Mouse (Mus musculus): Measurements from ENCODE around the gene Spry2. TPM values are rescaled to one million over a fixed set of nuclear protein-coding genes. Genes with fewer than 3 reads are reported as not detected.

The Spry2 gene
- polyA plus RNA-seq, 1 experiment from 2014 or later: 26.4 TPM

- ATAC-seq (ENCODE audit: insufficient read depth, low FRiP score, low TSS enrichment) (no peak), DNase-seq (ENCODE audit: low spot score) (no peak)
- 31% methylated on average over 2 of the region's 2 CpGs for WGBS
- H3K9me3 ChIP-seq (ENCODE audit: control insufficient read depth, low read length): no peaks in the 10 kb centered on the region
- no peak overlapping the region for H3K4me3 ChIP-seq (ENCODE audit: low read depth, low read length)
- no peaks in the 10 kb centered on the region for H3K4me1 ChIP-seq (ENCODE audit: control insufficient read depth, insufficient read depth, low read length)
- no peak overlapping the region for H3K27ac ChIP-seq (ENCODE audit: low read depth, low read length)
- H3K9ac ChIP-seq (ENCODE audit: low read length): no peak overlapping the region
- no peak overlapping the region for H3K4me2 ChIP-seq (ENCODE audit: low read depth)
- H3K27me3 ChIP-seq (ENCODE audit: control insufficient read depth, insufficient read depth, low read length): no peaks in the 10 kb centered on the region
- no peaks in the 10 kb centered on the region for H3K36me3 ChIP-seq (ENCODE audit: control insufficient read depth, insufficient read depth, low read length)
These were observed 36.7 kb downstream of the Spry2 start for GRCm38 (mm10) chr14:105859876-105860275.

DNA sequence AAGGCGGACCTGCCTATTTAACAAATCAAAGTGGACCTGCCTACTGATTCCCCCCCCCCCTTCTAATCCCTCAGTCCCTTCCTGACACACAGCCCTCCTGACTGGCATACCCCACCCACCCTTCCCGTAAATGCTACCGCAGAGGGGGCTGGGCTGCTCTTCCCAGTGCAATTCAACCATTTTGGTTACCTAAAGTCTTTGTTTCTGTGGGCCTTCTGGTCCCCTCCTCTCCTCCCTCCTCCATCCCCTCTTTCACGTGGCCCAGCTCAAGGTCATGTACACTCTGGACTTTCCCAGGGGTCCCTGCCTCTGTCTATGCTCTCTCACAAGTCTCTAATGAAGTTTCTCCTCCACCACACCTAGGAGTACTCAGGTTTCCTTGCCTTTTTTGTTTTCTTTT lies 37.3 kb downstream of the Spry2 start:
- H3K27me3 ChIP-seq (ENCODE audit: control insufficient read depth, insufficient read depth, low read length): no peaks in the 10 kb centered on the region
- H3K4me2 ChIP-seq (ENCODE audit: low read depth): no peak overlapping the region
- no peaks in the 10 kb centered on the region for H3K9me3 ChIP-seq (ENCODE audit: control insufficient read depth, low read length)
- ATAC-seq (ENCODE audit: insufficient read depth, low FRiP score, low TSS enrichment): no peak
- H3K4me3 ChIP-seq (ENCODE audit: low read depth, low read length): no peak overlapping the region
- H3K27ac ChIP-seq (ENCODE audit: low read depth, low read length): no peak overlapping the region
- no peak for DNase-seq (ENCODE audit: low spot score)
- no peak overlapping the region for H3K9ac ChIP-seq (ENCODE audit: low read length)
- H3K4me1 ChIP-seq (ENCODE audit: control insufficient read depth, insufficient read depth, low read length): no peaks in the 10 kb centered on the region
- WGBS: 17% methylated on average over 4 of the region's 4 CpGs
- H3K36me3 ChIP-seq (ENCODE audit: control insufficient read depth, insufficient read depth, low read length): no peaks in the 10 kb centered on the region

DNA sequence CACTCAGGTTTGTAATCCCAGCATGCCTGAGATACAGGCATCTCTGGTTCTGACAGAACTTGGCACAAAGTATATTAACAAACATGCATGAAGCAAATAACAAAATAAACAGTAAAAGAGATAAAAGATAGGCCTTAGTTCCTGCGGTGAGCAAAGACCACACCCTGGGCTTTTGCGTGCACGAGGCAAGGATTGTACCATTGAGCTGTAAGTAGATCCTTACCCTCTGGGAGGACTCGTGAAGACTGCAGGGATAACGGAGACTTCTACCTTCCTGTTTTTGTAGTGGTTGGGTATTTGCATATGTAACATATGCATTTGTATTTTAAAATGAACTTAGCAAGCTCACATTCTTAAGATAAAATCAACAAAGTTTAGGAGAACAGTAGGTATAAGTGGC lies 37.7 kb downstream of the Spry2 start:
- WGBS: 32% methylated on average over 5 of the region's 5 CpGs
- Histone ChIP-seq H3K4me1 (ENCODE audit: control insufficient read depth, insufficient read depth, low read length) (no peaks in the 10 kb centered on the region), H3K9me3 (ENCODE audit: control insufficient read depth, low read length) (no peaks in the 10 kb centered on the region), H3K9ac (ENCODE audit: low read length) (no peak overlapping the region), H3K27me3 (ENCODE audit: control insufficient read depth, insufficient read depth, low read length) (no peaks in the 10 kb centered on the region), H3K36me3 (ENCODE audit: control insufficient read depth, insufficient read depth, low read length) (no peaks in the 10 kb centered on the region), H3K27ac (ENCODE audit: low read depth, low read length) (no peak overlapping the region), H3K4me2 (ENCODE audit: low read depth) (no peak overlapping the region), H3K4me3 (ENCODE audit: low read depth, low read length) (no peak overlapping the region)
- DNase-seq (ENCODE audit: low spot score) (no peak), ATAC-seq (ENCODE audit: insufficient read depth, low FRiP score, low TSS enrichment) (no peak)

DNA sequence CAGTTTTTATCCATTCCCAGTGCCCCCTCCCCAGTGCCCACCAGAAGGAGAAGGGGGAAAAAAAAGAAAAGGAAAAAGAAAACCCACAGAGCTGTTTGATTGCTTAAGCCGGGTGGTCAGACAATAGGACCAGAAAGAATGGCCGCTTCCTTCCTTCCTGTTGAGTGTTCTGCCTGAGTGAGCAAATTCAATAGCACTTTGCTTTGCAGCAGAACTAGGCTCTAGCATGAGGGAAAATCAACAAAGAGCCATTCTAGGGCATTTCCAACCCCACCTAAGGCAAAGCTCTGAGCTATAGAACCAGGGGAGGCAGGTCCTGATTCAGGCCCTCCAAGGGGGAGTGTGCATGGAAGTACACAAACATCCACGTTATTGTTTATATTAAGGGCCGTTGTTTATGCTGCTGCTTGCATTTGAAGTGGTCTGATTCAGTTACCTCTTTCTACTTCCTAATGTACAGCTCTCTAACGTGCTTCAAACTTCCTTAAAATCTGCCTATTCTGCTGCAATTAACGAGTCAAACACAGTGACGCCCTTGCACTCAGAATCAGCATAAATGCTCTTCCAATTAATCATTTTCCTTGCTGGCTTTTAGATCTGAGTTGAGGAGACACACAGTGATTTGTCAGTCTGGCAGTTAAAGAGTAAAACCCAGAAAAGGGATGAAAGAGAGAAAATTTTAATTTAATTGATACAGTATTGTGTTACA lies 45.1 kb downstream of the Spry2 start:
- Histone ChIP-seq H3K4me2 (ENCODE audit: low read depth) (no peak overlapping the region), H3K4me3 (ENCODE audit: low read depth, low read length) (no peak overlapping the region), H3K27ac (ENCODE audit: low read depth, low read length) (no peak overlapping the region), H3K27me3 (ENCODE audit: control insufficient read depth, insufficient read depth, low read length) (no peaks in the 10 kb centered on the region), H3K9me3 (ENCODE audit: control insufficient read depth, low read length) (no peaks in the 10 kb centered on the region), H3K36me3 (ENCODE audit: control insufficient read depth, insufficient read depth, low read length) (no peaks in the 10 kb centered on the region), H3K9ac (ENCODE audit: low read length) (no peak overlapping the region), H3K4me1 (ENCODE audit: control insufficient read depth, insufficient read depth, low read length) (0 out of 2 replicates have a peak, but pooled peaks cover 3% of the 10 kb centered on the region)
- ATAC-seq (ENCODE audit: insufficient read depth, low FRiP score, low TSS enrichment) (peak; percentile 91), DNase-seq (ENCODE audit: low spot score) (peak; percentile 70)
- 22% methylated on average over 7 of the region's 7 CpGs for WGBS

Other genes starting within 250 kb of the Spry2 start
- not detected in 2 replicates for gene Trim52, start 209.4 kb upstream of the Spry2 start, polyA plus RNA-seq (2014; fragmentation: Nextera tagmentation; extraction: Ambion mirVana)

Measured in neural tube, embryonic 11.5 days (tissue).